Mouse (Mus musculus) ES-Bruce4 (cell line): Measurements from ENCODE around the gene Nacc1. TPM values are rescaled to one million over a fixed set of nuclear protein-coding genes. Genes with fewer than 3 reads are reported as not detected.

Experiments used
- H3K27ac ChIP-seq: 2 replicates; pipeline ENCODE4 v1.5.1; 2012; ENCODE audit warnings: low read length, inconsistent platforms; ENCODE audit not compliant: insufficient read depth
- H3K27me3 ChIP-seq: 2 replicates; pipeline ENCODE4 v1.6.1; 2012; ENCODE audit warnings: mild to moderate bottlenecking, low read length, inconsistent platforms; ENCODE audit not compliant: control insufficient read depth, poor library complexity, insufficient read depth, severe bottlenecking
- H3K36me3 ChIP-seq: 2 replicates; pipeline ENCODE4 v1.6.1; 2012; ENCODE audit warnings: inconsistent platforms, mild to moderate bottlenecking, low read length, moderate library complexity; ENCODE audit not compliant: control insufficient read depth, poor library complexity, insufficient read depth, severe bottlenecking
- H3K4me1 ChIP-seq: one replicate; pipeline ENCODE4 v1.8.1; 2011; ENCODE audit warnings: low read length; ENCODE audit not compliant: control insufficient read depth, insufficient read depth
- H3K4me3 ChIP-seq: 2 replicates; pipeline ENCODE4 v1.5.1; 2011; ENCODE audit warnings: low read depth, mild to moderate bottlenecking, low read length
- H3K9ac ChIP-seq: 2 replicates; pipeline ENCODE4 v1.6.1; 2012; ENCODE audit warnings: low read depth, mild to moderate bottlenecking, inconsistent platforms; ENCODE audit not compliant: poor library complexity, severe bottlenecking
- H3K9me3 ChIP-seq: replicated peaks from 2 replicates; pipeline ENCODE4 v1.6.1; 2012; ENCODE audit warnings: mild to moderate bottlenecking, low read length, inconsistent platforms; ENCODE audit not compliant: control insufficient read depth, poor library complexity, insufficient read depth, severe bottlenecking
- CTCF ChIP-seq: IDR thresholded peaks from one replicate; pipeline ENCODE4 v1.8.1; 2011; ENCODE audit warnings: low read depth, low read length
- EP300 ChIP-seq: IDR thresholded peaks from 2 replicates; pipeline ENCODE4 v1.6.1; 2011; ENCODE audit warnings: low read depth, low read length; ENCODE audit not compliant: insufficient read depth
- POLR2A ChIP-seq: IDR thresholded peaks from one replicate; pipeline ENCODE4 v1.8.1; 2011; ENCODE audit warnings: low read length; ENCODE audit not compliant: insufficient read depth
- polyA plus RNA-seq: library from polyadenylated mRNA; stranded (reverse); fragments of >200 nt; gene quantifications from 2 replicates; pipeline ENCODE4 v1.2.4, GENCODE M21; 2011; ENCODE audit warnings: low read depth; ENCODE audit not compliant: missing spikeins, insufficient read depth, insufficient read length

Gene Nacc1
- polyA plus RNA-seq, 1 experiment, result 89.7 TPM

GRCm38 (mm10) chr8:84662581-84663065 lies 25.0 kb downstream of the Nacc1 start, which contains the start of gene Ier2:
Gene Ier2 (minus strand): TSS chr8:84662852.
- TF ChIP-seq POLR2A, result peak; percentile 100
- no peak for TF ChIP-seq CTCF
- TF ChIP-seq EP300, result peak; percentile 63; the same call in 1 of the 2 replicates
- H3K4me3 ChIP-seq, result peak within 1 kb of the TSS; percentile 88
- no peaks in the 10 kb centered on the region for H3K4me1 ChIP-seq
- peak within 1 kb of the TSS; percentile 94 for H3K9ac ChIP-seq
- H3K27me3 ChIP-seq, result no peaks in the 10 kb centered on the region
- peak within 1 kb of the TSS; percentile 99 for H3K27ac ChIP-seq
- no peaks in the 10 kb centered on the region for H3K9me3 ChIP-seq
- peaks cover 12% of the 10 kb centered on the region; the same call in 1 of the 2 replicates for H3K36me3 ChIP-seq

DNA sequence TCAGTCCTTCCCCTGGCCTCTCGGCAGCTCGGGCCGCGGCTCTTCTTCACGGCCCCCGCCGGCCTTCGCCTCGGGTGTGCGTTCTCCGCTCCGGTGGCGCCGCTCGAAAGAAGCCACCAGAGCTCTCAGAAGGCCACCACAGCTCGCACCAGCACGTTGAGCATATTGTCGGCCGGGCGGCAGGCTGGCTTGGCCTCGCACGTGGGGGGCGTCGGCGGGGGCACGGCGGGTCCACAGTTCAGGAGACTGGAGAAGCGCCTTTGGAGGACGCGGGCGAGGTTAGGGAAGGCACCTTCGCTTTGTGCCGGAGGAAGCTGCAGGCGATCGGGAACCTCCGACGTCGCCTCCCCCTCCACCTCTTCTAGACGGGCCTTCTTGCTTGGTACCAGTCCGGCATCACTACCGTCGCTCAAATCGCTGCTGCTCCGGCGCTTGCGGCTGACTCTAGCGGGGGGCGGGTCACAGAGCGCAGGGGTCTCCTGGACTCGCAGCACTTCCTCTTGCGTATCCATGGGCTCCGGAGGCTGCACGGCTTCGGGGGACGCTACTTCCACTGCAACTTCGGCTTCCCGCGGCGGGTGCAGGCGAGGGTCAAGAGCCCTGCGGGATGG lies 25.6 kb downstream of the Nacc1 start:
- Histone ChIP-seq H3K4me3 (peak overlapping the region; percentile 88), H3K27ac (peak overlapping the region; percentile 99), H3K36me3 (peaks cover 16% of the 10 kb centered on the region), H3K9ac (peak overlapping the region; percentile 94), H3K9me3 (no peaks in the 10 kb centered on the region), H3K4me1 (no peaks in the 10 kb centered on the region), H3K27me3 (no peaks in the 10 kb centered on the region)
- no peak for TF ChIP-seq EP300
- TF ChIP-seq CTCF, result no peak
- no peak for TF ChIP-seq POLR2A

- peaks cover 16% of the 10 kb centered on the region for H3K36me3 ChIP-seq
- H3K9me3 ChIP-seq, result no peaks in the 10 kb centered on the region
- no peak for TF ChIP-seq POLR2A
- TF ChIP-seq EP300, result peak; percentile 49; the same call in 1 of the 2 replicates
- H3K4me3 ChIP-seq, result peak overlapping the region; percentile 88
- peak overlapping the region; percentile 99 for H3K27ac ChIP-seq
- no peaks in the 10 kb centered on the region for H3K4me1 ChIP-seq
- no peaks in the 10 kb centered on the region for H3K27me3 ChIP-seq
- H3K9ac ChIP-seq, result peak overlapping the region; percentile 94
These were observed 26.2 kb downstream of the Nacc1 start for GRCm38 (mm10) chr8:84661458-84661871.

DNA sequence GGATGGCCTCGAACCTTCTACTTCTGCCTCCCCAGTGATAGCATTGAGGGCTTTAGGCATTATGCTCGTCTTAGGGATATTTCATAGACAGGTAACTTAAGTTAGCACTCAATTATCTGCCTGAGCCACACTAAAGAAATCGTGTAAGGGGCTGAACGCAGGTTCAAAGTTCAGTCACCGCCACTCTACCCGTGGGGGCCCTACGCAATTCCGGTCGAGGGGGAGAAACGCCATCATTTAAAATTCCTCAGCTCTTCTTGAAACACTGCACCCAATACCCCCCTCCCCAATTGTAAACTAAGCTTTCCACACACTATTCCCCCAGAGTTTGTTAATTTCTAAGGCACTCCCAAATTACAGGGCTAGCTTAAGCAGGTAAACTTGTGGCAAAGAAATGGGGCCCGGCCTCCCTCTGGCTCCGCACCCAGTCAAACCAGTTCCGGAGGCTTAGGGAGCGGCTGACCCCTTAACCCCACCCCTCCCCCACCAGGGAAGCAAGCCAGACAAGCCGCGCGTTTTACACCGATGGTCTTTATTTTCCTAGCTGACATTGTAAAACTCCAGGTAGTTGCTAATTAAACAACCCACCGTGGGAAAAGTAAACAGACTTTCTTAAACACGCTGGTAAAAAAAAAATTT lies 26.7 kb downstream of the Nacc1 start:
- peaks cover 16% of the 10 kb centered on the region for H3K36me3 ChIP-seq
- H3K9ac ChIP-seq, result peak overlapping the region; percentile 94
- H3K4me1 ChIP-seq, result no peaks in the 10 kb centered on the region
- peak overlapping the region; percentile 99 for H3K27ac ChIP-seq
- TF ChIP-seq CTCF (no peak), POLR2A (no peak), EP300 (peak; percentile 82; the same call in 1 of the 2 replicates)
- no peaks in the 10 kb centered on the region for H3K27me3 ChIP-seq
- no peaks in the 10 kb centered on the region for H3K9me3 ChIP-seq
- H3K4me3 ChIP-seq, result peak overlapping the region; percentile 88

GRCm38 (mm10) chr8:84659936-84660818 lies 27.5 kb downstream of the Nacc1 start:
- Histone ChIP-seq H3K9ac (peak overlapping the region; percentile 94), H3K4me3 (peak overlapping the region; percentile 88), H3K27ac (peak overlapping the region; percentile 99), H3K27me3 (no peaks in the 10 kb centered on the region), H3K9me3 (no peaks in the 10 kb centered on the region), H3K4me1 (no peaks in the 10 kb centered on the region), H3K36me3 (peaks cover 19% of the 10 kb centered on the region)
- TF ChIP-seq EP300 (no peak), POLR2A (peak; percentile 48)
